ENCODE assay signal across 20 mouse cellular contexts in the genomic region with DNA sequence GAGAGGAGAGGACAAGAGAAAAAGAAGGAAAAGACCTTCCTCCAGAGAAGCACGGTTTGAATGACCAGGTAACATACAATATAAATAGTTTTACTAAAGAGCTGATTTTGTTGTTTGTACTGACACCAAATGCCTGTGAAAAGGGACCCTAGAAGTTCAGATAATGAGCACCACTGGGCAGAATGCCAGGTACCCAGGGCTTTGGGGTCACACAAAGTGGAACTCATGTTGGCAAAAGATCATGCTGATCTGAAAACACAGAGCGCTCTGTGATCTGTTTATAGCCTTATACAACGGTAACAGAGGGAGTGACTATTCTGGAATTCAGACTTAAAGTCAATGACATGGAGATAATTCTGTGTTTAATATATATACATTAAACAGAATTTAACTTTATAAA. TPM values are rescaled to one million over a fixed set of nuclear protein-coding genes. Genes with fewer than 3 reads are reported as not detected.
"Had no signal": no experiment of that assay in that cellular context is flagged by ENCODE, and none has a peak within 500 bp of the region (broad histone marks: within the 10 kb centered on the region; RNA-seq: fewer than 3 reads in every experiment).

No protein-coding gene starts in this region.

- H3K9me3 ChIP-seq: limb, embryonic 15.5 days; stomach, embryonic 15.5 days had no signal

- H3K36me3 ChIP-seq: kidney, embryonic 15.5 days; limb, embryonic 12.5 days; limb, embryonic 15.5 days; midbrain, embryonic 13.5 days; stomach, embryonic 15.5 days had no signal

- ATAC-seq: liver, postnatal 0 days; lung, postnatal 0 days; midbrain, embryonic 13.5 days had no signal

- H3K9ac ChIP-seq: kidney, embryonic 15.5 days; limb, embryonic 12.5 days; limb, embryonic 15.5 days; liver, embryonic 14.5 days; liver, postnatal 0 days; lung, embryonic 14.5 days; midbrain, embryonic 13.5 days; stomach, embryonic 15.5 days had no signal

- H3K4me1 ChIP-seq: kidney, embryonic 15.5 days; limb, embryonic 12.5 days; limb, embryonic 15.5 days; midbrain, embryonic 13.5 days; stomach, embryonic 15.5 days had no signal

- H3K27ac ChIP-seq: kidney, embryonic 15.5 days; left cerebral cortex, adult 2 months; limb, embryonic 12.5 days; limb, embryonic 15.5 days; liver, embryonic 14.5 days; macrophage; midbrain, embryonic 13.5 days; stomach, embryonic 15.5 days had no signal

- H3K4me2 ChIP-seq: kidney, embryonic 15.5 days; limb, embryonic 12.5 days; limb, embryonic 15.5 days; liver, embryonic 11.5 days; lung, embryonic 14.5 days; midbrain, embryonic 13.5 days; stomach, embryonic 15.5 days had no signal

- DNase-seq: kidney, adult 8-10 months; kidney, postnatal 10 days; layer of hippocampus, postnatal 36 days; left cerebral cortex, postnatal 4 days; liver, postnatal 0 days; lung, embryonic 14.5 days; right cerebral cortex, postnatal 25 days; spleen, adult 18-20 months; thymus, postnatal 25 days had no signal

- H3K27me3 ChIP-seq: kidney, embryonic 15.5 days; limb, embryonic 12.5 days; limb, embryonic 15.5 days; midbrain, embryonic 13.5 days; stomach, embryonic 15.5 days had no signal

- H3K4me3 ChIP-seq: kidney, embryonic 15.5 days; left cerebral cortex, adult 2 months; limb, embryonic 12.5 days; limb, embryonic 15.5 days; midbrain, embryonic 13.5 days; stomach, embryonic 15.5 days had no signal

RNA-seq across cellular contexts. Expression of a gene that starts 11.8 kb away (rescaled TPM):
- total RNA-seq: layer of hippocampus, postnatal 36 days; left cerebral cortex, postnatal 4 days; megakaryocyte, adult 5-6 weeks had no signal
- polyA plus RNA-seq: liver, postnatal 0 days; macrophage; midbrain, embryonic 13.5 days had no signal
